Mouse (Mus musculus): ENCODE measurements around the gene Pbxip1. TPM values are rescaled to one million over a fixed set of nuclear protein-coding genes. Genes with fewer than 3 reads are reported as not detected.

The Pbxip1 gene
- polyA plus RNA-seq (2012; rRNA removed; ENCODE audit: low replicate concordance): 34.4 and 41.9 TPM in 2 replicates

GRCm38 (mm10) chr3:89436176-89437113 is at the start of gene Pbxip1:
TSS of gene Pbxip1 (plus strand) at chr3:89436706.

GRCm38 (mm10) chr3:89394006-89394893 is 42.3 kb upstream of the Pbxip1 start, which contains the start of gene Zbtb7b:
TSS of gene Zbtb7b (minus strand) at chr3:89394776.

GRCm38 (mm10) chr3:89402693-89403092 is 33.8 kb upstream of the Pbxip1 start, which contains the start of gene Lenep:
TSS of gene Lenep (minus strand) at chr3:89402793.

GRCm38 (mm10) chr3:89411490-89412393 is 24.8 kb upstream of the Pbxip1 start, which contains the start of gene Flad1:
TSS of gene Flad1 (minus strand) at chr3:89411870.

GRCm38 (mm10) chr3:89418170-89418860 is 18.2 kb upstream of the Pbxip1 start, which contains the start of the genes Cks1b and Shc1:
TSS of gene Cks1b (minus strand) at chr3:89418383.
TSS of gene Shc1 (plus strand) at chr3:89418443.

GRCm38 (mm10) chr3:89430171-89431159 is 6.0 kb upstream of the Pbxip1 start, which contains the start of gene Pygo2:
TSS of gene Pygo2 (plus strand) at chr3:89430214.

GRCm38 (mm10) chr3:89454401-89455177 is 18.1 kb downstream of the Pbxip1 start, which contains the start of gene Pmvk:
TSS of gene Pmvk (plus strand) at chr3:89454541.

Other genes starting within 250 kb of the Pbxip1 start
- gene Gba, start 233.8 kb upstream of the Pbxip1 start, polyA plus RNA-seq (2012; rRNA removed; ENCODE audit: low replicate concordance): 27.8 and 49.9 TPM in 2 replicates
- 8.4 and 15.4 TPM in 2 replicates for gene Thbs3, start 221.5 kb upstream of the Pbxip1 start, polyA plus RNA-seq (2012; rRNA removed; ENCODE audit: low replicate concordance)
- gene Mtx1, start 209.6 kb upstream of the Pbxip1 start, polyA plus RNA-seq (2012; rRNA removed; ENCODE audit: low replicate concordance): 192 and 239 TPM in 2 replicates
- 1.1 and 80.2 TPM in 2 replicates for gene Muc1, start 207.6 kb upstream of the Pbxip1 start, polyA plus RNA-seq (2012; rRNA removed; ENCODE audit: low replicate concordance)
- gene Krtcap2, start 190.7 kb upstream of the Pbxip1 start, polyA plus RNA-seq (2012; rRNA removed; ENCODE audit: low replicate concordance): 340 and 345 TPM in 2 replicates
- 2.8 and 16.7 TPM in 2 replicates for gene Trim46, start 190.4 kb upstream of the Pbxip1 start, polyA plus RNA-seq (2012; rRNA removed; ENCODE audit: low replicate concordance)
- 370 and 590 TPM in 2 replicates for gene Dpm3, start 177.3 kb upstream of the Pbxip1 start, polyA plus RNA-seq (2012; rRNA removed; ENCODE audit: low replicate concordance)
- 90.2 and 159 TPM in 2 replicates for gene Slc50a1, start 166.1 kb upstream of the Pbxip1 start, polyA plus RNA-seq (2012; rRNA removed; ENCODE audit: low replicate concordance)
- gene Efna1, start 155.6 kb upstream of the Pbxip1 start, polyA plus RNA-seq (2012; rRNA removed; ENCODE audit: low replicate concordance): 59.5 and 87.8 TPM in 2 replicates
- 8.2 and 18.7 TPM in 2 replicates for gene Efna3, start 113.7 kb upstream of the Pbxip1 start, polyA plus RNA-seq (2012; rRNA removed; ENCODE audit: low replicate concordance)
- gene Efna4, start 98.7 kb upstream of the Pbxip1 start, polyA plus RNA-seq (2012; rRNA removed; ENCODE audit: low replicate concordance): 14.7 and 32.5 TPM in 2 replicates
- 77.9 and 91.6 TPM in 2 replicates for gene Adam15, start 86.7 kb upstream of the Pbxip1 start, polyA plus RNA-seq (2012; rRNA removed; ENCODE audit: low replicate concordance)
- 2.5 TPM in 2 replicates for gene Dcst2, start 74.7 kb upstream of the Pbxip1 start, polyA plus RNA-seq (2012; rRNA removed; ENCODE audit: low replicate concordance)
- gene Dcst1, start 71.5 kb upstream of the Pbxip1 start, polyA plus RNA-seq (2012; rRNA removed; ENCODE audit: low replicate concordance): 5.1 and 8.6 TPM in 2 replicates
- 153 and 200 TPM in 2 replicates for gene Zbtb7b, start 41.9 kb upstream of the Pbxip1 start, polyA plus RNA-seq (2012; rRNA removed; ENCODE audit: low replicate concordance)
- not detected in 2 replicates for gene Lenep, start 33.9 kb upstream of the Pbxip1 start, polyA plus RNA-seq (2012; rRNA removed; ENCODE audit: low replicate concordance)
- 38.8 and 45.1 TPM in 2 replicates for gene Flad1, start 24.8 kb upstream of the Pbxip1 start, polyA plus RNA-seq (2012; rRNA removed; ENCODE audit: low replicate concordance)
- gene Cks1b, start 18.3 kb upstream of the Pbxip1 start, polyA plus RNA-seq (2012; rRNA removed; ENCODE audit: low replicate concordance): 7.2 and 7.6 TPM in 2 replicates
- 43.8 and 52.6 TPM in 2 replicates for gene Shc1, start 18.3 kb upstream of the Pbxip1 start, polyA plus RNA-seq (2012; rRNA removed; ENCODE audit: low replicate concordance)
- 79.8 and 157 TPM in 2 replicates for gene Pygo2, start 6.5 kb upstream of the Pbxip1 start, polyA plus RNA-seq (2012; rRNA removed; ENCODE audit: low replicate concordance)
- 9.4 and 15.8 TPM in 2 replicates for gene Pmvk, start 17.8 kb downstream of the Pbxip1 start, polyA plus RNA-seq (2012; rRNA removed; ENCODE audit: low replicate concordance)
- 2.0 and 5.3 TPM in 2 replicates for gene Kcnn3, start 83.5 kb downstream of the Pbxip1 start, polyA plus RNA-seq (2012; rRNA removed; ENCODE audit: low replicate concordance)